Mouse (Mus musculus) small intestine, adult 2 months (tissue): Measurements from ENCODE around the gene Ppp1r26.

Experiments
- CTCF ChIP-seq: fragments of 200-500 bp; IDR thresholded peaks from 2 replicates; pipeline ENCODE4 v1.5.1; 2012; ENCODE audit warnings: low read depth, mild to moderate bottlenecking, control low read depth, inconsistent platforms, low read length, moderate library complexity, mixed read lengths; ENCODE audit not compliant: insufficient replicate concordance, insufficient read length; ENCODE audit errors: extremely low read depth
- POLR2A ChIP-seq: fragments of 200-500 bp; IDR thresholded peaks from 2 replicates; pipeline ENCODE4 v1.6.1; 2012; ENCODE audit warnings: low read depth, mild to moderate bottlenecking, control low read depth, inconsistent platforms, low read length, moderate library complexity

GRCm38 (mm10) chr2:28409566-28409965 is 37.0 kb upstream of the Ppp1r26 start:
- no peak for TF ChIP-seq CTCF
- no peak for TF ChIP-seq POLR2A
